Mouse (Mus musculus) left cerebral cortex, postnatal 4 days (tissue): ENCODE data around the gene Slc34a3. TPM values are rescaled to one million over a fixed set of nuclear protein-coding genes. Genes with fewer than 3 reads are reported as not detected.
A peak's percentile ranks its signal among the peaks of the same experiment; 100 is the strongest.

Experiments
- DNase-seq: peaks from one replicate; pipeline ENCODE4 v3.0.0-alpha.2; 2022
- intact Hi-C: fragments of 180-260 bp; cut with DNase I; formaldehyde crosslinking; loops from one replicate; pipeline ENCODE4 v1.15.1; 2025
- total RNA-seq, 2 experiments: library from RNA; stranded (reverse); gene quantifications; 2 replicates each; pipeline ENCODE4 v1.2.3; 2021

Slc34a3 gene
- total RNA-seq, 2 experiments from 2014 or later: not detected

- intact Hi-C loops: loop anchor here (5.0 kb wide), 1 partner anchor 62 kb away; the partner anchor contains the start of gene Tmem203
- DNase-seq: no peak
Observed at GRCm38 (mm10) chr2:25195211-25196156, 38.7 kb downstream of the Slc34a3 start.

- intact Hi-C loops: loop anchor here (5.0 kb wide), 1 partner anchor 63 kb away; the partner anchor contains the start of gene Tmem203
- no peak for DNase-seq
Observed at GRCm38 (mm10) chr2:25194486-25195171, 39.5 kb downstream of the Slc34a3 start.

- DNase-seq: no peak
- intact Hi-C loops: no loop called here
Observed at GRCm38 (mm10) chr2:25194006-25194405, 40.2 kb downstream of the Slc34a3 start.

GRCm38 (mm10) chr2:25193330-25193770 lies 40.8 kb downstream of the Slc34a3 start:
- peak; percentile 84 for DNase-seq
- intact Hi-C loops: loop anchor here (1.0 kb wide), 1 partner anchor 33 kb away; no protein-coding TSS in a partner anchor

DNA sequence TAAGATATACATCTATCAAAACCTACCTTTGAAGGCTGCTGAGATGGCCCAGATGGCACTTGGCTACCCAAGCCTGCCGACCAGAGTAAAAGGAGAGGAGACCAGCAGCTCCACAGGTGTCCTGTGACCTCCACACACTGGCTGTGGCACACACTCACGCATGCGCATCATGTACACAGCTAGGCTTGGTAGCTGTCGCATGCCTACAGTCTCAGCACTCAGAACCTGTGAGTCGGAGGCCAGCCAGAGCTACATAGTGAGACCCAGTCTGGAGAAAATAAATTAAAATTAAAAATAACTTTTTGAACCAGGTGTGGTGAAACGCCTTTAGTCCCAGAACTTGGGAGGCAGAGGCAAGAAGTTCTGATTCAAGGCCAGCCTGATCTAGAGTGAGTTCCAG lies 46.3 kb downstream of the Slc34a3 start:
- DNase-seq: no peak
- intact Hi-C loops: loop anchor here (5.0 kb wide), 1 partner anchor 221 kb away; no protein-coding TSS in a partner anchor

- intact Hi-C loops: loop anchor here (5.0 kb wide), 1 partner anchor 219 kb away; no protein-coding TSS in a partner anchor
- DNase-seq: no peak
Observed at GRCm38 (mm10) chr2:25186575-25186930, 47.6 kb downstream of the Slc34a3 start.

DNA sequence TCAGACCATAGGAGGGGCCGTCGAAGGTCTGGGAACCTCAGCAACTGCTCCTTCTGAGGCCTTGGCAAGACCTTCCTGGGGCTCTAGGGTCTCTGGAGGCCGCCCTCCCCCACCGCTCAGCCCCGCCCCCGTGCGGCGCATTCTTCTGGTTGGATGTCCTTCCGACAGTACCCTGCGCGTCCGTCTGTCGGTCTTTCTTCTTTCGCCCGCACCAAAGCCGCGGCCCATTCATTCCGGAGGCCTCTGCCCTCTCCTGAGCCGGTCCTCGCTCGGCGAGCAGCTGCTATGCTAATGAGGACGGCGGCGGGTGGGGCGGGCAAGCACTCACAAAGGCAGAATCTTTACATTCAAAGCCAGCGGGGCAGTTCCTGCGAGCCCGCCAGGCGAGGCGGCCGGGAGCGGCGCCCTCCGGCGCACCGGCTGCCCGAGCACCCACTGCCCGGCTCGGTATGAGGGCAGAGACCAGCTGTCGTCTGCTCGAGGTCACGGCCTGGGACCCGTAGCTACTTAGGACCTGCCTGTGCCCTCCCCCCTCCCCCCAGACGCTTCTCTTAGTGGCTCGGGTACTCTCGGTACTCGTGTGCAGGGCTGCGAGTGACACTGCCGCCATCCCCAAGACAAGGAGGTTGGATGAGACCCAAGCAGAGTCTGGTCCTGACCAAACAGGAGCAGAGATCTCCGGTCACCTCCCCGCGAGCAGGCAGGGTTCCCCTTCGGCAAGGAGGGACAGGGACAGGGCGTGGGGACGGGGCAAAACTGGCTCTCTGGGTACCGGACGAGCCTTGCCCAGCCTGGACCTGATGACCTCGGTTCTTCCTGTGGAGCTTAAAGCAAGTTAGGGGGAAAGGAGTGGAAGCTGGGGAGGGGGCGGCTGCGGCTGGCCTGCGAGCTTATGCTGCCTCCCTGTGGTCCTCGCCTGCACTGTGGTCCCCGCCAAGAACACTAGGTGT lies 48.3 kb downstream of the Slc34a3 start:
- DNase-seq: peak; percentile 77
- intact Hi-C loops: loop anchor here (5.0 kb wide), 1 partner anchor 219 kb away; no protein-coding TSS in a partner anchor

DNA sequence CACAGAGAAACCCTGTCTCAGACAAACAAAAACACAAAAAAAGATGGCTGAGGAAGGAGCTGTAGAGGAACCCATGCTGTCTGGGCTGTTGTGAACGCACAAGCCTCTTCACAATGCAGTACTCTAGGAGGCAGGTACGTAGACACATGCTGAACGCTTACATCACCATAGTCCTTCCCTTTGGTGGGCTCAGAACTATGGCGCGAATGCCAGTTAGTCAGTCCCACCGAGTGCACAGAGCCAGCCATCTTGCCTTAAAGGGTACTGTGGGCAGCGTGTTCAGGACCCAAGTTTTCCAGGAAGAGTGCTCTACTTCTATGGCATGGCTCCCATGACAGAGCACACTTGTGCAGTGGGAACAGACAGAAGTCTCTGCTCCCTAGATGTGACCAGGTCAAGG lies 49.7 kb downstream of the Slc34a3 start:
- no peak for DNase-seq
- intact Hi-C loops: no loop called here

DNA sequence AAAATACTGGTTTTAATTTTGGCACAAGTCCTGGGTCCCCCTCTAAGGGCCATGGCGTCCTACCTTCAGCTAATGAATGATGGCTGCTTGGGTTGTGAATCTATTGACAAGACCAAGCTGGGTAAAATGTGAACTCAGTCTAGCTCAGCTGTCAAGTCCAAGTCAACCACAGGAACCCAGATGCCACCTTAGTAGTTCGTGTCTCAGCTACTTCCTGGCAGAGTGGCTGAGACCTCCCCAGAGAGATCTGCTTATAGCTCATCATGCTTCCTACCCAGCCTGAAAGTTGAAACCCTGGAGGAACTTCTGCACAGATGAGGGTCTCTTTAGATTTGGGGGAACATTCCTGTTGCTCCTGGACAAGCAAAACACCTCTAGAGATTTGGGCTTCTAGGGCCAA lies 50.8 kb downstream of the Slc34a3 start:
- intact Hi-C loops: no loop called here
- no peak for DNase-seq

GRCm38 (mm10) chr2:25182664-25183063 lies 51.5 kb downstream of the Slc34a3 start:
- no peak for DNase-seq
- intact Hi-C loops: no loop called here

GRCm38 (mm10) chr2:25181891-25182397 lies 52.2 kb downstream of the Slc34a3 start:
- intact Hi-C loops: no loop called here
- no peak for DNase-seq

DNA sequence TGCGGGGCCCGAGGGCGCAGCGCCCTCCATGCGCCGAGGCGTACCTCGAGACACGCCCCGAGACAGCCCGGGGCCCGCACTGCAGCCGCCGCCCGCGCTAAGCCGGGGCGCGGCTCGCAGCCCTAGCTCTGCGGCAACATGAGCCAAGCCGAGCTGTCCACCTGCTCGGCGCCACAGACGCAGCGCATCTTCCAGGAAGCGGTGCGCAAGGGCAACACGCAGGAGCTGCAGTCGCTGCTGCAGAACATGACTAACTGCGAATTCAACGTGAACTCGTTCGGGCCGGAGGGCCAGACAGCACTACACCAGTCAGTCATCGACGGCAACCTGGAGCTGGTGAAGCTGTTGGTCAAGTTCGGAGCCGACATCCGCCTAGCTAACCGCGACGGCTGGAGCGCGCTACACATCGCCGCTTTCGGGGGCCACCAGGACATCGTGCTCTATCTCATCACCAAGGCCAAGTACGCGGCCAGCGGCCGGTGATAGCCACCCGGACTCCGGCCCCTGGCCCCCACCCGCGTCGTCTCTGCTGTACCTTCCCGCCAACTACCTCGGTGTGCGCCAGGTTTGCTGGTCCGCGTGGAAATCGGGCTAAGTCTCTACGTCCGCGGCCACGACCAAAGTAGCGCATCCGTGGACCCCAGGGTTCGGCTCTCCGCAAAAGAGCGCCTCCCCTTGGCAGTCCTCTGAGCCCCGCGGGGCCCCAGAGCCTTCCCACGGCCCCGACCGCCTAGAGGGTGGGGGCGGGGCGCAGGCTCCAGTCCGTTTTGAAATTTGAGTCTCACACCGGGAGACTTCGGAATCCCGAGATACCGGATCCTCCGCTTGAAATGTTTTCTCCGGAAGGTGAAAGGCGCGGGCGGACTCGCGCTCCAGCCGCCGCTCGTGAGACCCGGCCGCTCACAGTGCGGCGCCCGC lies 52.9 kb downstream of the Slc34a3 start:
- DNase-seq: peak; percentile 47
- intact Hi-C loops: no loop called here

DNA sequence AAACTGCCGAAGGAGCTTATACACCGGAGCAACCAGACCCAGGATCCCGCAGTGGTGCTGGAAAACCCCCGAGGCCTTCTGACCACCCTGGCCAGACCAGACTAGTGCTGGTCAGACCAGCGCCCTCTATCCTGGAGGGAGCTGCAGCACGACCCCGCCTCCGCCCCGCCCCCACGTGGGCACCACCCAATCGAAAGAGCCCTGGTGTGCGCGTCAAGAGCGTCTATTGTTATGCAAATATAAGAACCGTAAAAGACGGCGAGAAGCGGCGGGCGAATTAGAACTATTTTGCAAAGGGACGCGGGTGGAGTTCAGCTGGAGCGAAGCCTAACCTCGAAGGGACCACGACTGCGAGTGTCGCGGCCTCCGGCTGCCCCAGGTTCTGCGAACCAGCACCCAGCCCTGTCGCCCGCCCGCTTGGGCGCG lies 53.7 kb downstream of the Slc34a3 start, which contains the start of gene Nrarp:
Nrarp (plus strand) TSS at position 281 of the 426 bp plus-strand sequence.
- peak; percentile 96 for DNase-seq
- intact Hi-C loops: no loop called here

- intact Hi-C loops: no loop called here
- DNase-seq: no peak
Observed at GRCm38 (mm10) chr2:25179566-25180217, 54.5 kb downstream of the Slc34a3 start.
